Mouse (Mus musculus): ENCODE data around the gene Cnot8.

- TF ChIP-seq CTCF (IDR thresholded peaks at IDR 0.05; ENCODE audit: extremely low read depth, insufficient read depth, low read length) (no peak), POLR2A (IDR thresholded peaks at IDR 0.05; ENCODE audit: extremely low read depth, insufficient read depth, low read length) (no peak)
These were observed 10.9 kb upstream of the Cnot8 start, which contains the start of gene Gm12248 for GRCm38 (mm10) chr11:58093021-58093528.
